Mouse (Mus musculus) forebrain, embryonic 11.5 days (tissue): ENCODE measurements around the gene Hdac7. TPM values are rescaled to one million over a fixed set of nuclear protein-coding genes. Genes with fewer than 3 reads are reported as not detected.

ENCODE experiments used
- ATAC-seq: fragments of 200-750 bp; cut with Nextera tagmentation; replicated peaks from 2 replicates; pipeline ENCODE4 v1.8.0; 2017; ENCODE audit warnings: moderate TSS enrichment; ENCODE audit not compliant: low FRiP score
- DNase-seq: peaks from one replicate; pipeline ENCODE4 v3.0.0-alpha.2; 2017; ENCODE audit warnings: low spot score
- H3K27ac ChIP-seq: fragments of 300-500 bp; sonication (generic); 2 replicates; pipeline ENCODE4 v1.5.1; 2014; ENCODE audit warnings: low read depth, low read length
- H3K27me3 ChIP-seq: fragments of 300-500 bp; sonication (generic); 2 replicates; pipeline ENCODE4 v1.6.1; 2014; ENCODE audit warnings: mild to moderate bottlenecking, low read length, mixed read lengths; ENCODE audit not compliant: control insufficient read depth, insufficient read depth
- H3K36me3 ChIP-seq: fragments of 300-500 bp; sonication (generic); 2 replicates; pipeline ENCODE4 v1.6.1; 2014; ENCODE audit warnings: mild to moderate bottlenecking, low read length, moderate library complexity, mixed read lengths; ENCODE audit not compliant: control insufficient read depth, insufficient read depth
- H3K4me1 ChIP-seq: fragments of 300-500 bp; sonication (generic); replicated peaks from 2 replicates; pipeline ENCODE4 v1.6.1; 2014; ENCODE audit warnings: low read length, mixed read lengths; ENCODE audit not compliant: control insufficient read depth, insufficient read depth
- H3K4me2 ChIP-seq: fragments of 300-500 bp; sonication (generic); 2 replicates; pipeline ENCODE4 v1.6.1; 2014; ENCODE audit warnings: low read depth, mild to moderate bottlenecking, low read length, moderate library complexity, mixed read lengths; ENCODE audit not compliant: severe bottlenecking
- H3K4me3 ChIP-seq: fragments of 300-500 bp; sonication (generic); 2 replicates; pipeline ENCODE4 v1.5.1; 2014; ENCODE audit warnings: low read depth, low read length
- H3K9ac ChIP-seq: fragments of 300-500 bp; sonication (generic); 2 replicates; pipeline ENCODE4 v1.6.1; 2014; ENCODE audit warnings: low read length
- H3K9me3 ChIP-seq: fragments of 300-500 bp; sonication (generic); 2 replicates; pipeline ENCODE4 v1.6.1; 2016; ENCODE audit warnings: low read length, mixed read lengths; ENCODE audit not compliant: control insufficient read depth
- WGBS: fragments of 180-500 bp; shearing (Covaris S2); extraction: QIAGEN DNeasy Blood & Tissue Kit; methylation state at CpG from one replicate; pipeline ENCODE4 v1.1.7; 2014; 5-methylcytosine and 5-hydroxymethylcytosine counted together
- polyA plus RNA-seq: library from polyadenylated mRNA; unstranded; fragments of >200 nt; fragmentation: Nextera tagmentation; extraction: Ambion mirVana; gene quantifications from 2 replicates; pipeline ENCODE4 v1.2.1, GENCODE M21; 2014

The Hdac7 gene
- polyA plus RNA-seq, 1 experiment from 2014 or later: 23.9 TPM

DNA sequence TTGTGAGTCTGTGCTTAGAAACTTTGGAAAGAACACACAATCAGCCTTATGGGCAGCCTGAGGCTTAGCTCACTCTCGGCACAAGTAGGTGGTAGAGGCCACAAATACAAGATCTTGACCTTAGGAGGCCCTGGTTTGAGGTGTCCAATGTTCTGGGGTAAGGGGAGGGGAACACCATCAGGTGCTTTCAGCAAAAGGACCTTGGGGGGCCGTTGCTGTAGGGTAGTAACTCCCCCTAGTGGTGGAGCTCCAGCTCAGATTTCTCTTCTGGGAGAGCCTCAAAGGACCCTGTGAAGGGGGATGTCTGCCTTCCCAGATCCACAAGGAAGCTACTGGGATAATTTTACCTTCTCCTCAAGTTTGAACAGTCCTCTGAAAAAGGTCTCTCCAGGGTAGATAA is 6.1 kb upstream of the Hdac7 start:
- ATAC-seq: no peak
- Histone ChIP-seq H3K4me3 (no peak overlapping the region), H3K9ac (no peak overlapping the region), H3K27me3 (no peaks in the 10 kb centered on the region), H3K27ac (no peak overlapping the region), H3K9me3 (no peaks in the 10 kb centered on the region), H3K4me1 (no peaks in the 10 kb centered on the region; the same call in 1 of the 2 replicates), H3K36me3 (no peaks in the 10 kb centered on the region), H3K4me2 (no peak overlapping the region)
- WGBS: 14% methylated on average over 2 of the region's 2 CpGs
- no peak for DNase-seq

DNA sequence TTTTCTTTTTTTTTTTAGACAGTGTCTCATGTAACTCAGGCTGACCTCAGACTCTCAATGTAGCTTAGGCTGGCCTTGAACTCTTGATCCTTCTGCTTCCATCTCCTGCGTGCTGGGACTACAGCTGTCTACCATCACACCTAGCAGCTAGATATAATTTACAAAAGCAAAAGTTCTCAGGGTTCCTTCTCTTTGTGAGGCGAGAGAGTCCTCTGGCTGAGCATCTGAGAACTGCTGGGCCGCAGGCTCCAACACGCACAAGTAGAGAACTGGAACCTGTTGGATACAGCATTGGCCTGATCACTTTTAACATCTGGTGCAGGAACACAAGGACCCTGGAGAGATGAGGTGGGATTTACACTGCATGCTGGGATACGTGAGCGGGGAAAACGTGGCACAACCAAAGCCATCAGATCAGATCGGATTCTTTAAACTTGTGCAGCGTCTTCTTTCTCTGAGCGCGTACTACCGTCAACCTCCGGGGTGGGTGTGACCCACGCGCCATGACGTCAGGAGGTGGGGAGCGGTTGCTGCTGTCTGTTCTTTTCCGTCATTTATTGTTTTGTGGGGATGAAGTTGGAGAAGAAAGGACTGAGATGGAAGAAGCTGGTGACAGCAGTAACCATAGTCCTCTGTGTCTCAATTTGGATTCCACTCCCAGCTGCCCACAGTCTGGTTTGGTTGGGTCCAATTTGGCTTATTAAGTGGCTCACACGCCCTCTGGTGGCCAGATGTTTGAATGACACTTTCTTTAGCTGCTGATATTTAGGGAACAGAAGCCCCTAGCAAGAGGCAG is 5.0 kb upstream of the Hdac7 start:
- Histone ChIP-seq H3K4me2 (peak overlapping the region; percentile 52), H3K36me3 (no peaks in the 10 kb centered on the region), H3K9ac (peak overlapping the region; percentile 35; the same call in 1 of the 2 replicates), H3K9me3 (no peaks in the 10 kb centered on the region), H3K4me3 (peak overlapping the region; percentile 29), H3K27me3 (no peaks in the 10 kb centered on the region), H3K4me1 (no peaks in the 10 kb centered on the region; the same call in 1 of the 2 replicates), H3K27ac (no peak overlapping the region)
- WGBS: 7% methylated on average over 19 of the region's 19 CpGs
- ATAC-seq (peak; percentile 70; the same call in 1 of the 2 replicates), DNase-seq (peak; percentile 87)

DNA sequence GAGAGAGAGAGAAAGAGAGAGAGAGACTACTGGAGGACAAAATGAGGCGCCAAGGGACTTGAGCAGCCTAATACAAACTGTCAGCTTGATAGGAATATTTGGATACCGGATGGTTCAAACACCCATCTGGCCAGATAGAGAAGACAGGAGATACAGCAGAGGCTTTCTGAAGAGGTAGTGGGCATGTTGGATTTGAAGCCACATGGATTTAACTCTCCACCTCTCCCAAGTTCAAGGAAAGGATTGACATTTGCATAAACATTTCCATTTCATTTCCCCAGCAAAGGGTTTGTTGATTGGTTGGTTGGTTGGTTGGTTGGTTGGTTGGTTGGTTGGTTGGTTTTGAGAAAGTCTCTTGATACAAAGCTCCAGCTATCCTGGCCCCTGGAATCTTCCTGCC is 3.6 kb upstream of the Hdac7 start:
- Histone ChIP-seq H3K4me3 (no peak overlapping the region), H3K4me2 (no peak overlapping the region), H3K9ac (no peak overlapping the region), H3K36me3 (no peaks in the 10 kb centered on the region), H3K4me1 (no peaks in the 10 kb centered on the region; the same call in 1 of the 2 replicates), H3K27ac (no peak overlapping the region), H3K9me3 (no peaks in the 10 kb centered on the region), H3K27me3 (no peaks in the 10 kb centered on the region)
- ATAC-seq (no peak), DNase-seq (no peak)
- 94% methylated on average over 2 of the region's 2 CpGs for WGBS

DNA sequence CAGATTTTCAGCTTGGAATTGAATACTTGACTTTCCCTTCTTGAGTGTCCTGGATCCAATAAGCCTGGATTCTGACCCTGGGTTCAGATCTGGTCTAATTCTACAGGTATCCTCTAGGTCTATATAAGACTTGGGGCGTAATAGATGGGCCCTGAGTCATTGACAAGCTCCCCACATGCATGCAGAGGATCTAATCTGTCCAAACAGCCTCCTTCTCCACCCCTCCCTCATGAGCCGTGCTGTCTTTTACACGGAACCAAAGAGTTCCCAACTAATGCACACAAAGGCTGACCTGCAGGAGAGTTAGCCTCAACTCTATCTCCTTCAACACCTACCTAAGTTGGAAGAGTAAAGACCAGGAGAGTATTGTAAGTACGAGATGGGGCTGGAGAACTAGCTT is 3.0 kb upstream of the Hdac7 start:
- DNase-seq (no peak), ATAC-seq (no peak)
- Histone ChIP-seq H3K27ac (no peak overlapping the region), H3K9me3 (no peaks in the 10 kb centered on the region), H3K4me1 (no peaks in the 10 kb centered on the region; the same call in 1 of the 2 replicates), H3K36me3 (no peaks in the 10 kb centered on the region), H3K4me2 (no peak overlapping the region), H3K9ac (no peak overlapping the region), H3K27me3 (no peaks in the 10 kb centered on the region), H3K4me3 (no peak overlapping the region)
- WGBS: 79% methylated on average over 4 of the region's 4 CpGs

DNA sequence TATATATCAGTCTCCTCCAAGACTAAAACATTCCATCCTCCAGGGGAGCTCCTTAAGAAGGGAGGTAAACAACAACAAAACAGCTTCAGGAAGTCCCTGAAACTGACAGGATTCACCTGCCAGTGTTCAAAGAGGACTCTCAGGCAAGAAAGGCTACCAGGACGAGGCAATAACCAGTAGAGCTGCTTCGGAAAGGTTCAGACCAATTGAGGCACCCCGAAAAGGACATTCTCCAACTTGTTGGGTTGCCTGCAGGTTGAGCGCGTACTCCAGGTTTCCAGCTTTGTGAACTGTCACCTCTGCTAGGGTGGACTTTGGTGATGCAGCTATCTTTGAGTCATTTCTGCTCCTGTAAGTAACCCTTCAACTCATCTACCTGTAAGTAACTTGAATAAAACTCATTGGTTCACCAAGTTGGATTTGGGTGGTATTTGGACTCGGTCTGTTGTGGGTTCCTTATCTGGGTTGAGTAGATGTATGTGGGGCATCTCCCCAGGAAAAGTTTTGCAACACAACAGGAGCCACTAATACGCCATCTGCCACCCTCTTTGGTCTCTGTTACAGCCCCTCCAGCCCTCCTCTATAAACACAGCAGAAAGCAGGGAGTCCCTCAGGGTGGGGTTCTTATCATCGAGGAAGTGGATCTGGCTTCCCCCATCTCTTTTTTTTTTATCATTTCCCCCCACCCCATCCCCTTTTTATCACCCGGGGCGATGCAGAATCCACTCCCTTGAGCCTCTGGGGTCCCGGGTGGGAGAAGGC is 2.0 kb upstream of the Hdac7 start:
- H3K4me2 ChIP-seq: no peak overlapping the region
- ATAC-seq: no peak
- H3K27ac ChIP-seq: no peak overlapping the region
- no peak for DNase-seq
- H3K9ac ChIP-seq: no peak overlapping the region
- no peak overlapping the region for H3K4me3 ChIP-seq
- WGBS: 89% methylated on average over 11 of the region's 11 CpGs
- H3K27me3 ChIP-seq: no peaks in the 10 kb centered on the region
- H3K36me3 ChIP-seq: no peaks in the 10 kb centered on the region
- H3K9me3 ChIP-seq: no peaks in the 10 kb centered on the region
- no peaks in the 10 kb centered on the region; the same call in 1 of the 2 replicates for H3K4me1 ChIP-seq

DNA sequence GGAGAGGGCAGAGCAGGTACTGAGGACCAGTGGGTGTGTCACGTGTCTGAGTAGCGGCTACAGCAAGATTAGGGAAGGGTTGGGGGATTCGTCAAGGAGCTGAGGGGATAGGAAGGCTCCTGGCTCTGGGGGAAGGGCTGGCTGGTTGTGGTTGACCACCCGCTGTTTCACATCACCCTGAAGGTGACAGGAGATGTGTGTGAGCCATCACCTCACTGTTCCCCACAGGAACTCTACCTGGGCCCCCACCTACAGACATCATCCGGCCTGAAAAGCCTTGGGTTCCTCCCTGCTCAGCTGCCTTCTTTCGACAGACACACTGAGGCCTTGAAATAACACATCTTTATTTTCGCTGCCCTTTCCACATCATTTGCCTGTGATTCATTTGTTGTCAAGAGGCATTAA is 1.1 kb downstream of the Hdac7 start:
- no peaks in the 10 kb centered on the region for H3K27me3 ChIP-seq
- no peak overlapping the region for H3K9ac ChIP-seq
- no peak for DNase-seq
- ATAC-seq: no peak
- no peaks in the 10 kb centered on the region for H3K9me3 ChIP-seq
- H3K4me1 ChIP-seq: no peaks in the 10 kb centered on the region
- 79% methylated on average over 7 of the region's 7 CpGs for WGBS
- H3K4me2 ChIP-seq: no peak overlapping the region
- no peak overlapping the region for H3K4me3 ChIP-seq
- no peaks in the 10 kb centered on the region for H3K36me3 ChIP-seq
- no peak overlapping the region for H3K27ac ChIP-seq

DNA sequence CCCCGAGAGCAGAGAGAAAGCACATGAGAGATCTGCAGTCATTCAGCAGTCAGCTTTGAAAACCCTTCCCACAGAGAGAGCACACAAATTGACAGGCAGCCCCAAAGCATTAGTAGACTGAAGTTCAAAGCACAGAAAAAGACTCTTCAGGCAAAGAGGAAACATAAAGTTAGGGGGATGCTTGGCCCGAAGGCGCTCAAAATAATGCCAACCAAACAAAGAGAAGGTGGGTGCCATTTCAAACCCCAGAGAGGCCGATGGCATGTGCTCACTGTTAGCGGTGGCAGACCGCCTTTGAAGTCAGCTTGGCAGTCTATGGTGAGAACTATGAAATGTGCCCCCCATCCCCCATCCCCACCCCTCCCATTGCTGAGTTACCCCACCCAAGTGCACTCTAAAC is 2.2 kb downstream of the Hdac7 start:
- no peak overlapping the region for H3K4me3 ChIP-seq
- H3K27ac ChIP-seq: no peak overlapping the region
- no peaks in the 10 kb centered on the region for H3K9me3 ChIP-seq
- no peak overlapping the region for H3K4me2 ChIP-seq
- DNase-seq: no peak
- 93% methylated on average over 6 of the region's 6 CpGs for WGBS
- H3K36me3 ChIP-seq: no peaks in the 10 kb centered on the region
- H3K9ac ChIP-seq: no peak overlapping the region
- no peaks in the 10 kb centered on the region for H3K4me1 ChIP-seq
- ATAC-seq: no peak
- no peaks in the 10 kb centered on the region for H3K27me3 ChIP-seq

DNA sequence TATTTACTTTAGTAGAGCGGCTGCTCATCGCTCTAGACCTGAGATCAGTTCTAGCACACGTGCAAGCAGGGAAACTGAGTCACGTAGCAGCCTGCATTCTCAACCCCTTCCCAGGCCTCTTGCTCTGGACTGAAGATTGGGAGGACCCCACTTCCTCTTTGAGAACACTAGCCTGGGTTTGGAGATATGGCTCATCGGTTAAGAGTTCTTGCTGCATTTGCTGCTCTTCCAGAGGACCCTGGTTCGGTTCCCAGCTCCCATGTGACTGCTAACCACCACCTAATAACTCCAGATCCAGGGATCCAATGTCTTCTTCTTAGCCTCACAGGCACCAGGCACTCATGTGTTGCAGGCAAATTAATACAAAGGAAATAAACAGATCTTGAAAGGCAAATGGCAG is 2.9 kb downstream of the Hdac7 start:
- no peak overlapping the region for H3K27ac ChIP-seq
- no peak overlapping the region for H3K4me3 ChIP-seq
- H3K9ac ChIP-seq: no peak overlapping the region
- no peaks in the 10 kb centered on the region for H3K27me3 ChIP-seq
- H3K4me1 ChIP-seq: no peaks in the 10 kb centered on the region
- ATAC-seq (no peak), DNase-seq (no peak)
- no peaks in the 10 kb centered on the region for H3K36me3 ChIP-seq
- 95% methylated on average over 6 of the region's 6 CpGs for WGBS
- no peak overlapping the region for H3K4me2 ChIP-seq
- no peaks in the 10 kb centered on the region for H3K9me3 ChIP-seq
